Mouse (Mus musculus) hindbrain, embryonic 13.5 days (tissue): ENCODE data around the gene Rassf2. TPM values are rescaled to one million over a fixed set of nuclear protein-coding genes. Genes with fewer than 3 reads are reported as not detected.

ENCODE experiments used
- ATAC-seq: fragments of 200-750 bp; cut with Nextera tagmentation; 2 replicates; pipeline ENCODE4 v1.8.0; 2017; ENCODE audit warnings: moderate TSS enrichment; ENCODE audit not compliant: low FRiP score
- H3K27ac ChIP-seq: fragments of 300-500 bp; sonication (generic); 2 replicates; pipeline ENCODE4 v1.5.1; 2015; ENCODE audit warnings: inconsistent platforms, mild to moderate bottlenecking, moderate library complexity
- H3K27me3 ChIP-seq: fragments of 300-500 bp; sonication (generic); 2 replicates; pipeline ENCODE4 v1.6.1; 2015; ENCODE audit warnings: mild to moderate bottlenecking, inconsistent platforms
- H3K36me3 ChIP-seq: fragments of 300-500 bp; sonication (generic); 2 replicates; pipeline ENCODE4 v1.6.1; 2015; ENCODE audit warnings: mild to moderate bottlenecking, inconsistent platforms
- H3K4me1 ChIP-seq: fragments of 300-500 bp; sonication (generic); replicated peaks from 2 replicates; pipeline ENCODE4 v1.6.1; 2015; ENCODE audit warnings: inconsistent platforms
- H3K4me2 ChIP-seq: fragments of 300-500 bp; sonication (generic); 2 replicates; pipeline ENCODE4 v1.6.1; 2015; ENCODE audit warnings: inconsistent platforms, mild to moderate bottlenecking, moderate library complexity
- H3K4me3 ChIP-seq: fragments of 300-500 bp; sonication (generic); 2 replicates; pipeline ENCODE4 v1.5.1; 2015; ENCODE audit warnings: mild to moderate bottlenecking, inconsistent platforms
- H3K9ac ChIP-seq: fragments of 300-500 bp; sonication (generic); 2 replicates; pipeline ENCODE4 v1.6.1; 2015; ENCODE audit warnings: mild to moderate bottlenecking, inconsistent platforms
- H3K9me3 ChIP-seq: fragments of 300-500 bp; sonication (generic); 2 replicates; pipeline ENCODE4 v1.6.1; 2016; ENCODE audit warnings: inconsistent platforms
- WGBS: fragments of 180-500 bp; shearing (Covaris S2); methylation state at CpG from one replicate; pipeline ENCODE4 v1.1.7; 2015; 5-methylcytosine and 5-hydroxymethylcytosine counted together
- polyA plus RNA-seq: library from polyadenylated mRNA; unstranded; fragments of >200 nt; fragmentation: Nextera tagmentation; extraction: Ambion mirVana; gene quantifications from 2 replicates; pipeline ENCODE4 v1.2.1, GENCODE M21; 2015

Gene Rassf2
- polyA plus RNA-seq, 1 experiment from 2014 or later, result 30.6 TPM

DNA sequence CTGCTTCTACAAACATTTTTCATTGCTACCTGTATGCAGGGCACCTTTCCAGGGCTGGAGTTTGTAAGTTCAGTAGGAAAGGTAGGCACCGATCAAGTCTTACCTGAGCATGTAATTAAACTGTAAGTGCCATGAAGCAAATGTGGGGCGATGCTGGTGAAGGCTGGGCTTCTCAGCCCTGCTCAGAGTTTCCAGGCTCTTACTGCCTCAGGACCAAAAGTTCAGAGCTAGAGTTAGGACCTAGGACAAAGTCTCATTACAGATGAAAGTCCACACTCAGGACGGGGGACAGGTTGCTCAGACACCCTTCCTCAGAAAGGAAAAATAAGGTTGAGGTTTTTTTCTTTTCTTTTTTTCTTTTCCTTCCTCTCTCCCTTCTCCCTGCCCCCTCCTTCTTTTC, 19.4 kb upstream of the Rassf2 start:
- no peaks in the 10 kb centered on the region for H3K9me3 ChIP-seq
- H3K4me2 ChIP-seq, result no peak overlapping the region
- no peak overlapping the region for H3K27ac ChIP-seq
- WGBS, result 88% methylated on average over 3 of the region's 3 CpGs
- H3K4me1 ChIP-seq, result peaks cover under 1% of the 10 kb centered on the region; the same call in 1 of the 2 replicates
- peaks cover 12% of the 10 kb centered on the region for H3K36me3 ChIP-seq
- H3K9ac ChIP-seq, result no peak overlapping the region
- no peak overlapping the region for H3K4me3 ChIP-seq
- H3K27me3 ChIP-seq, result no peaks in the 10 kb centered on the region
- no peak for ATAC-seq

DNA sequence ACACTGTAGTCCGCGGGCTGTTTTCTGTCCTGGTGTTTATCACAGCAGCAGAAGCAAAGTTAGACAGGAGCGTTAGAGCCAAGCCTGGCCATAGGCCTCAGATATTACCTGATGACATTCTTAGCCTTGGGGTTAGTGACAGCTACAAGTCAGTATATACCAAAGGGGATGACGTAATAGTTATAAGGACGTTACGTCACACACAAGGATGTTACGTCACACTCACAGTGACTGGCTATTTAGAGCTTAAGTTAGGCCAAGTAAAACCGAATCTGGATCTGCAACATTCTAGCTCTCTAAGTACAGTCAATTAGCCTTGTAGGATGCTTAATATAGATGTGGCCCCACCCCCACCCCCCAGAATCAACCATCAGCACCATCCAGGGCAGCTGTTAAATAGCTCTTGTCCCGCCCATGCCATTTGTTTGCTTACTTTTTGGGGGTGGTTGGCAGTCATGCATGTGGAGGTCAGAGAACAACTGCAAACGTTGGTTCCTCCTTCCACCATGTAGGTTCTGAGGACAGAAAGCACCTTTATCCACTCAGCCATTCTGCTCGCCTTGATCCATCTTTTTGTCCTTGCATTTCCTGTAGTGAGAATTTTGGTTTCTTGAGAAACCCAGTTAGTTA, 18.2 kb upstream of the Rassf2 start:
- peaks cover 6% of the 10 kb centered on the region; the same call in 1 of the 2 replicates for H3K4me1 ChIP-seq
- no peaks in the 10 kb centered on the region for H3K27me3 ChIP-seq
- H3K36me3 ChIP-seq, result 0 out of 2 replicates have a peak, but pooled peaks cover 4% of the 10 kb centered on the region
- H3K4me3 ChIP-seq, result no peak overlapping the region
- no peak overlapping the region for H3K9ac ChIP-seq
- no peak for ATAC-seq
- H3K9me3 ChIP-seq, result no peaks in the 10 kb centered on the region
- WGBS, result 90% methylated on average over 11 of the region's 11 CpGs
- no peak overlapping the region for H3K4me2 ChIP-seq
- no peak overlapping the region for H3K27ac ChIP-seq

DNA sequence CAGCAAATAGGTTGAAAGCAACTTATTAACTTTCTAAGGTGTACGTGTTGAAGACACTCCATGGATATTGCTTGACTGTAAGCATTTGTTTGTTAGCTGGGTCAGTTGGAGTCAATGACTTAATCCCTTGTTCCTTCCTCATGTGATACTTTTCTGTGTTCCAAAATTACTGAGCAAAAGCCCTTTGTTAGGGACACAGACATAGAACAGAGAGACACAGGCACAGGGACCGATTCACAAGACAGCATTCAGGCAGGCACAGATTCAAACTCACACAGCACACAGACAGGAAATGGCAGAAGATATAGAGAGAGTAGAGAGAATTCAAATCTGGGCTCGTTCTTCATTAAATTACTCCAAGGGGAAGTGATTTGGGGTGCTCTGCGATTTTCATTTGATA, 17.3 kb upstream of the Rassf2 start:
- 82% methylated on average over 4 of the region's 4 CpGs for WGBS
- H3K9me3 ChIP-seq, result no peaks in the 10 kb centered on the region
- no peak overlapping the region for H3K4me3 ChIP-seq
- H3K27me3 ChIP-seq, result no peaks in the 10 kb centered on the region
- no peak overlapping the region for H3K9ac ChIP-seq
- H3K36me3 ChIP-seq, result no peaks in the 10 kb centered on the region
- no peak overlapping the region for H3K4me2 ChIP-seq
- no peak for ATAC-seq
- no peak overlapping the region for H3K27ac ChIP-seq
- H3K4me1 ChIP-seq, result peaks cover 6% of the 10 kb centered on the region; the same call in 1 of the 2 replicates

DNA sequence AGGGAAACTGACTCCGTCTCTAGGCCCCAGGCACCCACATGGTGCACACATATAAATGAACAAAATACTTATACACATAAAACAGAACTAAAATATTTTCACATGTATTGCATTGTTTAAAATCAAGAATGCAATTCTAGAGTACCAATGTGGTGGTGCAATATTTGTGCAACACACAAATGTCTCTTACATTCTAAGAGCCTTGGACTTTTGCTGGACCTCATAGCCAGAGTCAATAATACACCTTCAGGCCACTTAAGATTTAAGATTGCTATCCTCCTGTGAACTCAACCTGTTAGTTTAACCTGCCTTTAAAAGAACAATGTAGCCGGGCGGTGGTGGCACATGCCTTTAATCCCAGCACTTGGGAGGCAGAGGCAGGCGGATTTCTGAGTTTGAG, 16.6 kb upstream of the Rassf2 start:
- Histone ChIP-seq H3K4me3 (no peak overlapping the region), H3K36me3 (no peaks in the 10 kb centered on the region), H3K9ac (no peak overlapping the region), H3K27me3 (no peaks in the 10 kb centered on the region), H3K4me1 (peaks cover 6% of the 10 kb centered on the region; the same call in 1 of the 2 replicates), H3K27ac (no peak overlapping the region), H3K4me2 (no peak overlapping the region), H3K9me3 (no peaks in the 10 kb centered on the region)
- no peak for ATAC-seq
- WGBS, result 98% methylated on average over 4 of the region's 4 CpGs

DNA sequence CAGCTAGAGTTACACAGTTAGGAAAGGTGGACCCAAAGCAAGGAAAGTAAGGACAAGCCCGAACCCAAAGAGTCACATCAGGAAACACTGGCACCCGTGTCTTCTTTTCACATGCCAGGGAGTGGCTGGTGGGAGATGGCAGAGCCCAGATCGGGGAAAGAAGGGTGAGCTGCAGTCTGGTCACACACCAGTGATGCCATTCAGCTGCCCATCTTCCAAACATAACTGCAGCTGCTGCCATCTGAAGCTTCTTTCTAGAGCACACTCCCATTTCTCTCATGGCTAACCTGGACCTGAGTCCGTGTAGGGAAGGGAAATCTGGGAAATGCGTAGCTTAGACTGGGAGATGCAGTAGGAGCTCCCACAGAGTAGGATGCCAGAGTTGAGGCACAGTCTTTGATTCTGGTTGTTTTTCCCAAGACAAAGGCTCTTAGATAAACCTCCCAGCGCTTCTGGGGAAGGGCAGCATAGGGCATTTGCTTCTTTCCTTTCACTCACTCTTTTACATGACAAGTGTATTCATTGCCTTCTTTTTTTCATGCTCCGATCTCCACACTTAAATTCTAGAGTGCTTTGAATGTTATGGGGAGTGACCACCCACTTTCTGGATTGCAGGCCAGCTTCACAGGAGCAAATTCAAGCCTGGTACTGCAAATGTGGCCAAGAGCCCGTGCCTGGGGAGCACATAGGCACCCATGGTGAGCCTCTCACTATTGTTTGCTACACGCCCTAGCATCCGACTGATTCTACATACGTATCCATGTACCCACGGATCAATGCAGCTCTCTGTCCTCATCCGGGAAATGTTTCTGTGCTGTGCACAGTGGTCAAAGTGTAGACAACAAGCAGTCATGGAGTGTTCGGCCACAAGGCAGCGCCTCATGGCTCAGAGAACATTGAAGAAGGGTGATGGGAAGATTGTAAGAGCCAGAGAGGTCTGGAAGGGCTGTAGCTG, 14.5 kb upstream of the Rassf2 start:
- H3K27ac ChIP-seq, result no peak overlapping the region
- peaks cover 6% of the 10 kb centered on the region; the same call in 1 of the 2 replicates for H3K4me1 ChIP-seq
- H3K4me2 ChIP-seq, result no peak overlapping the region
- no peaks in the 10 kb centered on the region for H3K27me3 ChIP-seq
- H3K36me3 ChIP-seq, result no peaks in the 10 kb centered on the region
- H3K9me3 ChIP-seq, result no peaks in the 10 kb centered on the region
- no peak overlapping the region for H3K9ac ChIP-seq
- ATAC-seq, result no peak
- no peak overlapping the region for H3K4me3 ChIP-seq
- WGBS, result 61% methylated on average over 15 of the region's 15 CpGs

DNA sequence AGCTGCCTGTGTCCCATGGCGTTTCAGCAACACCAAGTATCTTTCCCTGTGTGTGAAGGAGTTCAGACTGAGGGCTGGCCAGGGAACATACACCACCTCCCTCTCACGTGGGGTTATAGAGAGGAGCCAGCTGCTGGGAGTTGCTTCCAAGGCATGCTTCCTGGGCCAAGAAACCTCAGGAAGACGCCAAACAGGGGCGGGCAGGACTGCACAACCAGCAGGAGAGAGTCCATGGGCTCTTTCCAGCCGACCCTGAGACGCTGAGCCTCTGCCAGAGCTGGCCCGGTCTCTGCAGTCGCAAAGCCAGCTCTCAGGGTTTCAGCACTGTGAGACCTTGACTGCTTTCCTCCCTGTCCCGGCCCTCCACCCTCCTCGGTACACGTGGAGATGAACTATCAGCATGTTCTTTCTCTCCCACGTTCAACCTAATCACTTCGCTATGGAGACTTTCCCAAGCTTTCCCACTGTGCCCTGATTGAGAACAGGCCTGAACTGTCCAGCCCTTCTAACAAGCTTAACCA, 13.1 kb upstream of the Rassf2 start:
- Histone ChIP-seq H3K9ac (no peak overlapping the region), H3K4me3 (no peak overlapping the region), H3K27ac (peak overlapping the region; percentile 27; the same call in 1 of the 2 replicates), H3K9me3 (no peaks in the 10 kb centered on the region), H3K36me3 (no peaks in the 10 kb centered on the region), H3K4me2 (no peak overlapping the region), H3K4me1 (peaks cover 6% of the 10 kb centered on the region; the same call in 1 of the 2 replicates), H3K27me3 (no peaks in the 10 kb centered on the region)
- WGBS, result 58% methylated on average over 13 of the region's 13 CpGs
- ATAC-seq, result peak; percentile 65; the same call in 1 of the 2 replicates

DNA sequence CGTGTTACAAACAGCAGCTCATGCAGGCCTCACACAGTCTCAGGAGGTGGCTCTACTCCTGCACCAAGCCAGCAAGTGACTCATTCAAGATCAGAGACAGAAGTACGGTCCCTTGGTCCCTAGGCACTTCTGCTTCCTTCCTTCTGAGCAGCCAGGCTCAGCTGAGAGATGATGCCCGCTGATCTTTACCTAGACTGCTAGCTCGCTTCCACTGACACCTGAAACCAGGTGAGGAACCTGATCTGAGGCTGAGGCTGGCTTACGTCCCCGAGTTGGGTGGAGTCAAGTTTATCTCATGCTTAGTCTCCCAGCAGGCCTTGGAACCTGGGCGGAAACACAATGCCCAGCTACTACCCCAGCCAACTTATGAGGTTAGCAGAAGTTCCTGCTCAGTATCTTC, 9.8 kb upstream of the Rassf2 start:
- peaks cover 9% of the 10 kb centered on the region; the same call in 1 of the 2 replicates for H3K4me1 ChIP-seq
- 77% methylated on average over 7 of the region's 7 CpGs for WGBS
- no peak overlapping the region for H3K4me3 ChIP-seq
- ATAC-seq, result no peak
- H3K9me3 ChIP-seq, result no peaks in the 10 kb centered on the region
- H3K4me2 ChIP-seq, result no peak overlapping the region
- H3K9ac ChIP-seq, result no peak overlapping the region
- no peak overlapping the region for H3K27ac ChIP-seq
- H3K27me3 ChIP-seq, result no peaks in the 10 kb centered on the region
- H3K36me3 ChIP-seq, result no peaks in the 10 kb centered on the region

DNA sequence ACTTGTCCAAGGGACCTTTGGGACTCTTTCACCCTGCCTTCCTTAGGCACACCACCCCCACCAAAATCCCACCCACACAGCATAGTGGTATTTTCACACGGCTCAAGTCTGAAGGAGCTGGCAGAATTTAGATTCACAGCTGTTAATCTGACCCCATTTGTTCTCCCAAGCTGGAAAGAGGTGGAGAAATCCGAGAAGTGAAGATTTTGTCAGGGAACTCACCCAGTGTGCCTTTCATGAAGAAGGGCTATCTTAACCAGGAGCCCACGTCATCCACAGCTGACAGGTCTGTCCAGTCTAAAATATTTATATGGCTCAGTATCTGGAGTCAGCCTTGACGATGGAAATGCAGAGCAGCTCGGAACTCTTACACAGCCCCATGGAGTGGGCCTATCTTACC, 6.3 kb upstream of the Rassf2 start:
- H3K4me2 ChIP-seq, result no peak overlapping the region
- no peak for ATAC-seq
- H3K4me1 ChIP-seq, result peaks cover 7% of the 10 kb centered on the region
- WGBS, result 86% methylated on average over 5 of the region's 5 CpGs
- H3K27me3 ChIP-seq, result no peaks in the 10 kb centered on the region
- H3K9ac ChIP-seq, result no peak overlapping the region
- H3K4me3 ChIP-seq, result no peak overlapping the region
- no peaks in the 10 kb centered on the region for H3K9me3 ChIP-seq
- H3K36me3 ChIP-seq, result no peaks in the 10 kb centered on the region
- no peak overlapping the region for H3K27ac ChIP-seq

DNA sequence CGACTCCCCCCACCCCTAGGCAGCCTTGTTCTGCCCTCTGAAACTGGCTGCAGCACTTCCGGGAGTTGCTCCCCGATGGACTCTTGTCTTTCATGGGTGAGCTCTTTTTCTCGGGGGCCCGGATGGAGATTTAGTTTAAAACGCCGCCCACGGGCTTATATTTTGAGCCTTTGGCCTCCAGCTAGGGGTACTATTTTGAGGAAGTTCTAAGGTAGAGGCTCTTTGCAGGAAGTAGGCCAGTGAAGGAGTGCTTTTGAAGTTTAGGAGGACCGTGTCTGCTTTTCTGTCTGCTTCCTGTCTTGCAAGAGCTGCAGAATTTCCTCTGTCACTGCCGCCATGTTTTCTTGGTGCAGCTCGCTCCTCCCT, 5.4 kb upstream of the Rassf2 start:
- Histone ChIP-seq H3K4me2 (no peak overlapping the region), H3K9ac (no peak overlapping the region), H3K9me3 (no peaks in the 10 kb centered on the region), H3K27ac (no peak overlapping the region), H3K4me3 (no peak overlapping the region), H3K36me3 (no peaks in the 10 kb centered on the region), H3K27me3 (no peaks in the 10 kb centered on the region), H3K4me1 (peaks cover 15% of the 10 kb centered on the region)
- no peak for ATAC-seq
- 52% methylated on average over 11 of the region's 11 CpGs for WGBS

DNA sequence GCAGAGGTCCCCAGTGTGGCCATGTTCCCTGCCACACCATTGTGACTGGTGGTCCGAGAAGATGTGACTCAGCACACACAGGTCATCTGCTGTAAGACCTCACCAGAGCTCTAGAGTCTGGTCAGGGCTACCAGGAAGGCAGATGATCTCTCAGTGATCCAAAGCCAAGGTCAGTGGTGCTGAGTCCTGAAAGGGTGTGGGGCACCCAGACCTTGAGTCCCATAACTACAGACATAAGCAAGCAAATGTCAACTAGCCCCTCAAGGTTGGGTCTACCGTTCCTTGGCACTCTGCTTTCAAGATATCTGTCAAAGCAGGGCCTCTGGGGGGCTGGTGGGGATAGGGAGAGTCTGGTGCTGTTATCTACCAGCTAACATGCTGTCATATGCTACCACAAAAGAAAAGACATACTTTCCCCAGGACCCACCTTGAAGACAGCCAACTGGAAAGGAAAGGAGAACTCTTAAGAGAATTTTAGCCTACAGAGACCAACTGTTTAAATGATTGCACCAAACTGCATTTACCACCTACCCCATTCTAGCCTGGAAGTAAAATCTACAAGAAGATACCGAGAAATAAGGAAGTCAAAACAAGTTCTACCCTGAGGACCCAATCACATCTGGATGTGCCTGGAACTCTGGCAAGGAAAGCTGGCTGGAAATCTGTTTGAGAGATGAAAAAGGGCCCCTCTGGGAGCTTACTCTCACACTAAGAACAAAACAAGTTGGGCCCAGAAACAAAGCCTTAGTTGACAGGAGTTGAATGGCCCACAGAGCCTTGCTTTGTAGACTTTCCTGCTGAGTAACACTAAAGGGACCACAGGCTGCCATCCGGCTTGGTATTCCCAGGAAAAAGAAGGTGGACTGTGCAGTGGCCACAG, 4.8 kb upstream of the Rassf2 start:
- no peaks in the 10 kb centered on the region for H3K9me3 ChIP-seq
- peak overlapping the region; percentile 30; the same call in 1 of the 2 replicates for H3K27ac ChIP-seq
- no peaks in the 10 kb centered on the region for H3K27me3 ChIP-seq
- peaks cover 16% of the 10 kb centered on the region for H3K4me1 ChIP-seq
- H3K9ac ChIP-seq, result no peak overlapping the region
- no peaks in the 10 kb centered on the region for H3K36me3 ChIP-seq
- no peak overlapping the region for H3K4me3 ChIP-seq
- 53% methylated on average over 4 of the region's 4 CpGs for WGBS
- H3K4me2 ChIP-seq, result no peak overlapping the region
- ATAC-seq, result no peak

DNA sequence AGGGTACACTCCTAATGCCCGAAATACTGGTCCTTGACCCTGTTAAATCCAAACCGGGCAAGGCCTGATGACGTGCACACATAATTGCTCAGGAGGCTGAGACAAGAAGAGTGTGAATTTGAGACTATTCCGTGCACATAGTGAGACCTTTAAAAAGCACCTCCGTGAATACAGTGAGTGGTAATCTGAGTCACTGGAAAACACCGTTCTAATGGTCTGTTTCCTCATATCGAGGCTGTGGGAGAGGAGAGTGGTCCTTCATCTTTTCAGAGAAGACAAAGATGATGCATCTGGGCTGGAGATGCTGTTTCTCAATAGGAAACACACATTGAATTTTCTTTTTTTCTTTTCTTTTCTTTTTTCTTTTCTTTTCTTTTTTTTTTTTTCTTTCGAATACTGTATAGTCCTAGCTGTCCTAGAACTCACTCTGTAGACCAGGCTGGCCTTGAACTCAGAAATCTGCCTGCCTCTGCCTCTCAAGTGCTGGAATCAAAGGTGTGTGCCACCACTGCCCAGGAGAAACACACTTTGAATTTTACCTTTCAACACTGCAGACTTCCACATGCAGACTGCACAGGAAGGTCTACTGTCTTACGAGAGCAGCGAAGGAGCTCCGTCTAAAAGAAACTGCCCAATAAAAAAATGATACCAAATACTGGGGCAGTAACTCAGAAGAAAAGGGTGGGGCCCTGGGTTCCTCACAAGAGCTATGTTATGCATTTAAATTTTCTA, 1.5 kb upstream of the Rassf2 start:
- ATAC-seq, result no peak
- H3K4me3 ChIP-seq, result no peak overlapping the region
- no peaks in the 10 kb centered on the region for H3K36me3 ChIP-seq
- peaks cover 41% of the 10 kb centered on the region for H3K4me1 ChIP-seq
- peak overlapping the region; percentile 92 for H3K4me2 ChIP-seq
- H3K27ac ChIP-seq, result peak overlapping the region; percentile 94
- 65% methylated on average over 11 of the region's 11 CpGs for WGBS
- peak overlapping the region; percentile 83 for H3K9ac ChIP-seq
- H3K27me3 ChIP-seq, result no peaks in the 10 kb centered on the region
- H3K9me3 ChIP-seq, result no peaks in the 10 kb centered on the region
